Mouse (Mus musculus): ENCODE data around the gene Itgb4.

DNA sequence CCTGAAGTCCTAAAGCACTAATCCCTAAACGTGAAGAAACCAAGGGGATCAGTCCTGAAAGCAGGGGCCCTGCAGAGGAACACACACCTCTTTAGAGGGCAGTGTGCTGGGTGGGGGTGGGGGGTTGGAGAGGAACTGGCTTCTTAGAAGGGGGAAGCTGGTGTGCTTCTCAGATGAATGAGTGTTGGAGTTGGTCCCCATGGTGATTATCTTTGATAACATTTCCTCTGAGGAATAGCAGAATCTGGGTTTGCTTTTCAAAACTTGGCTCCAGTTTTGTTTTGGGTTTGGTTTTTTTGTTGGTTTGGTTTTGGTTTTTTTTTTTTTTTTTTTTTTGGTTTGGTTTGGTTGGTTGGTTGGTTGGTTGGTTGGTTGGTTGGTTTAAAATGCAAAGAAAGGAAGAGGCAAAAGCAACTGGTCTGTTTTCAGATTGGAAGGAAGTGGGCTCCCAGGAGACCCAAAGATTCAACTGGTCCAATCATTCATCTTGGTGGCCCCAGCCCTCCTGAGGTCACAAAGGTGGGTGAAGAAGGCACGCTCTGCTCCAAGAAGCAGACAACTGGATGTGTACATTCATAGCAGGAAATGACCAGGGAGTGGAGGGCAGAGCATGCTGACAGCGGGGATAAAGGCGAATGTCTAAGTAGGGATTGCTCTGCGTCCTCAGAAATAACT lies 5.6 kb upstream of the Itgb4 start:
- TF ChIP-seq POLR2A (IDR thresholded peaks at IDR 0.05; ENCODE audit: low read depth, low read length) (no peak), CTCF (IDR thresholded peaks at IDR 0.05; ENCODE audit: extremely low read depth, insufficient read length, insufficient replicate concordance, low read depth, low read length) (no peak)
